Mouse (Mus musculus) thymus, postnatal 25 days (tissue): ENCODE results near the gene Dnajc14.

ENCODE experiments used
- DNase-seq: peaks from one replicate; pipeline ENCODE4 v3.0.0; 2022

Gene Dnajc14

GRCm38 (mm10) chr10:128803771-128804270 is at the start of gene Dnajc14:
TSS of gene Dnajc14 (plus strand) at chr10:128804062.
- DNase-seq: no peak

GRCm38 (mm10) chr10:128772895-128773294 is 31.0 kb upstream of the Dnajc14 start:
- no peak for DNase-seq

GRCm38 (mm10) chr10:128773685-128774084 is 30.2 kb upstream of the Dnajc14 start:
- DNase-seq: no peak

- no peak for DNase-seq
These were observed 25.4 kb upstream of the Dnajc14 start for GRCm38 (mm10) chr10:128778441-128778840.

- no peak for DNase-seq
These were observed 24.7 kb upstream of the Dnajc14 start for GRCm38 (mm10) chr10:128779011-128779795.

GRCm38 (mm10) chr10:128780200-128780599 is 23.7 kb upstream of the Dnajc14 start:
- no peak for DNase-seq

GRCm38 (mm10) chr10:128790398-128791124 is 13.3 kb upstream of the Dnajc14 start, which contains the start of gene Mmp19:
TSS of gene Mmp19 (plus strand) at chr10:128790910.
- no peak for DNase-seq

GRCm38 (mm10) chr10:128792041-128792440 is 11.8 kb upstream of the Dnajc14 start:
- no peak for DNase-seq

GRCm38 (mm10) chr10:128793258-128793657 is 10.6 kb upstream of the Dnajc14 start:
- DNase-seq: no peak

- DNase-seq: no peak
These were observed 9.5 kb upstream of the Dnajc14 start for GRCm38 (mm10) chr10:128794391-128794790.

- DNase-seq: no peak
These were observed 8.3 kb upstream of the Dnajc14 start for GRCm38 (mm10) chr10:128795581-128795980.

GRCm38 (mm10) chr10:128798676-128799075 is 5.2 kb upstream of the Dnajc14 start:
- no peak for DNase-seq

GRCm38 (mm10) chr10:128801981-128802495 is 1.8 kb upstream of the Dnajc14 start:
- DNase-seq: no peak

- DNase-seq: no peak
These were observed 906 bp upstream of the Dnajc14 start for GRCm38 (mm10) chr10:128802956-128803355.

GRCm38 (mm10) chr10:128803361-128803760 is 501 bp upstream of the Dnajc14 start:
- no peak for DNase-seq

GRCm38 (mm10) chr10:128804271-128805091 is 619 bp downstream of the Dnajc14 start, which contains the start of gene Tmem198b:
TSS of gene Tmem198b (minus strand) at chr10:128804370.
- peak; percentile 70 for DNase-seq

GRCm38 (mm10) chr10:128805092-128806000 is 1.5 kb downstream of the Dnajc14 start:
- DNase-seq: peak; percentile 96

- DNase-seq: peak; percentile 16
These were observed 2.2 kb downstream of the Dnajc14 start for GRCm38 (mm10) chr10:128806086-128806485.

GRCm38 (mm10) chr10:128807018-128807417 is 3.2 kb downstream of the Dnajc14 start:
- no peak for DNase-seq

GRCm38 (mm10) chr10:128817033-128817432 is 13.2 kb downstream of the Dnajc14 start, which contains the start of gene Sarnp:
TSS of gene Sarnp (plus strand) at chr10:128817333.
- DNase-seq: no peak

- no peak for DNase-seq
These were observed 16.4 kb downstream of the Dnajc14 start for GRCm38 (mm10) chr10:128820217-128820616.
